Mouse (Mus musculus) liver, embryonic 11.5 days (tissue): ENCODE results near the gene Phf13. TPM values are rescaled to one million over a fixed set of nuclear protein-coding genes. Genes with fewer than 3 reads are reported as not detected.

Source experiments
- ATAC-seq: fragments of 200-750 bp; cut with Nextera tagmentation; replicated peaks from 2 replicates; pipeline ENCODE4 v1.8.0; 2017; ENCODE audit warnings: moderate number of reproducible peaks, mild to moderate bottlenecking, moderate TSS enrichment, moderate library complexity; ENCODE audit not compliant: low FRiP score
- DNase-seq: peaks from one replicate; pipeline ENCODE4 v3.0.0-alpha.2; 2017; ENCODE audit warnings: low spot score
- H3K27ac ChIP-seq: fragments of 300-500 bp; sonication (generic); 2 replicates; pipeline ENCODE4 v1.5.1; 2014; ENCODE audit warnings: mild to moderate bottlenecking, low read depth, low read length, control low read depth
- H3K27me3 ChIP-seq: fragments of 300-500 bp; sonication (generic); replicated peaks from 2 replicates; pipeline ENCODE4 v1.6.1; 2014; ENCODE audit warnings: low read length, mixed read lengths; ENCODE audit not compliant: control insufficient read depth, insufficient read depth
- H3K36me3 ChIP-seq: fragments of 300-500 bp; sonication (generic); 2 replicates; pipeline ENCODE4 v1.6.1; 2014; ENCODE audit warnings: mild to moderate bottlenecking, low read length, moderate library complexity, mixed read lengths; ENCODE audit not compliant: control insufficient read depth, insufficient read depth
- H3K4me1 ChIP-seq: fragments of 300-500 bp; sonication (generic); replicated peaks from 2 replicates; pipeline ENCODE4 v1.6.1; 2014; ENCODE audit warnings: low read length, mixed read lengths; ENCODE audit not compliant: control insufficient read depth, insufficient read depth
- H3K4me2 ChIP-seq: fragments of 300-500 bp; sonication (generic); 2 replicates; pipeline ENCODE4 v1.6.1; 2014; ENCODE audit warnings: mild to moderate bottlenecking, control low read depth, moderate library complexity
- H3K4me3 ChIP-seq: fragments of 300-500 bp; sonication (generic); 2 replicates; pipeline ENCODE4 v1.5.1; 2014; ENCODE audit warnings: low read depth, low read length, control low read depth
- H3K9ac ChIP-seq: fragments of 300-500 bp; sonication (generic); 2 replicates; pipeline ENCODE4 v1.6.1; 2014; ENCODE audit warnings: low read depth, low read length, control low read depth
- H3K9me3 ChIP-seq: fragments of 300-500 bp; sonication (generic); 2 replicates; pipeline ENCODE4 v1.6.1; 2016; ENCODE audit warnings: low read length, inconsistent platforms, mixed read lengths; ENCODE audit not compliant: control insufficient read depth
- WGBS: fragments of 180-500 bp; shearing (Covaris S2); extraction: QIAGEN DNeasy Blood & Tissue Kit; methylation state at CpG from one replicate; pipeline ENCODE4 v1.1.7; 2014; 5-methylcytosine and 5-hydroxymethylcytosine counted together
- polyA plus RNA-seq: library from polyadenylated mRNA; unstranded; fragments of >200 nt; fragmentation: Nextera tagmentation; extraction: Ambion mirVana; gene quantifications from 2 replicates; pipeline ENCODE4 v1.2.1, GENCODE M21; 2014

Gene Phf13
- polyA plus RNA-seq, 1 experiment from 2014 or later = 15.5 TPM

- Histone ChIP-seq H3K36me3 (peaks cover 51% of the 10 kb centered on the region), H3K4me3 (no peak overlapping the region), H3K4me1 (peaks cover 60% of the 10 kb centered on the region), H3K9me3 (no peaks in the 10 kb centered on the region), H3K9ac (peak overlapping the region; percentile 55), H3K27me3 (no peaks in the 10 kb centered on the region), H3K27ac (peak overlapping the region; percentile 91), H3K4me2 (peak overlapping the region; percentile 36)
- ATAC-seq = peak; percentile 81
- no peak for DNase-seq
- 56% methylated on average over 9 of the region's 9 CpGs for WGBS
These were observed 38.3 kb downstream of the Phf13 start for GRCm38 (mm10) chr4:151957584-151958315.

GRCm38 (mm10) chr4:151955791-151956190, 40.3 kb downstream of the Phf13 start:
- ATAC-seq (no peak), DNase-seq (no peak)
- Histone ChIP-seq H3K9ac (no peak overlapping the region), H3K9me3 (no peaks in the 10 kb centered on the region), H3K4me2 (no peak overlapping the region), H3K27ac (peak overlapping the region; percentile 91; the same call in 1 of the 2 replicates), H3K27me3 (no peaks in the 10 kb centered on the region), H3K4me3 (no peak overlapping the region), H3K36me3 (peaks cover 51% of the 10 kb centered on the region), H3K4me1 (peaks cover 46% of the 10 kb centered on the region)
- WGBS = 94% methylated on average over 1 of the region's 1 CpGs

- Histone ChIP-seq H3K9me3 (no peaks in the 10 kb centered on the region), H3K4me1 (peaks cover 27% of the 10 kb centered on the region), H3K27me3 (no peaks in the 10 kb centered on the region), H3K9ac (no peak overlapping the region), H3K27ac (peak overlapping the region; percentile 66; the same call in 1 of the 2 replicates), H3K36me3 (peaks cover 39% of the 10 kb centered on the region), H3K4me2 (no peak overlapping the region), H3K4me3 (no peak overlapping the region)
- 83% methylated on average over 6 of the region's 6 CpGs for WGBS
- no peak for DNase-seq
- no peak for ATAC-seq
These were observed 42.8 kb downstream of the Phf13 start for GRCm38 (mm10) chr4:151953209-151953608.

GRCm38 (mm10) chr4:151948497-151949471, 47.3 kb downstream of the Phf13 start:
- Histone ChIP-seq H3K27me3 (no peaks in the 10 kb centered on the region), H3K4me1 (peaks cover 11% of the 10 kb centered on the region), H3K4me3 (no peak overlapping the region), H3K4me2 (no peak overlapping the region), H3K36me3 (peaks cover 18% of the 10 kb centered on the region), H3K27ac (no peak overlapping the region), H3K9ac (no peak overlapping the region; the same call in 1 of the 2 replicates), H3K9me3 (no peaks in the 10 kb centered on the region)
- ATAC-seq (no peak; the same call in 1 of the 2 replicates), DNase-seq (no peak)
- 91% methylated on average over 14 of the region's 14 CpGs for WGBS

DNA sequence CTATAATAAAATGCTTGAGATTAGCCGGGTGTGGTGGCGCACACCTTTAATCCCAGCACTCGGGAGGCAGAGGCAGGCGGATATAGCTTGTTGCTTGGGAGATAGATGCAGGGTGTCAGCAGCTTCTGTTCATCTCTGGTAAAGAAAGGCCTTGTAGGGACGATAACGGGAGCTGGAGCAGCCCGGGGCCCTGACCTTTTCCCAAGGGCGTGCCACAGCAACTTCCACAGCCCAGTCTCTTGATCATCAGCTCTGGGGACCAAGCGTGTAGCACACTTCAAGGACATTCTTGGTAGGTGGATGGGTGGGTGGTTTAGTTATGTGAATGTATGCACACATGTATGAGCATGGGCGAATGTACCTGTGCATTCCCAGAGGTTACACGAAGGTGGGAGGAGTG, 49.8 kb downstream of the Phf13 start:
- peaks cover 12% of the 10 kb centered on the region for H3K4me1 ChIP-seq
- no peak overlapping the region for H3K9ac ChIP-seq
- DNase-seq (no peak), ATAC-seq (no peak)
- no peak overlapping the region for H3K4me3 ChIP-seq
- no peak overlapping the region for H3K4me2 ChIP-seq
- H3K27ac ChIP-seq = no peak overlapping the region
- H3K9me3 ChIP-seq = no peaks in the 10 kb centered on the region
- no peaks in the 10 kb centered on the region for H3K27me3 ChIP-seq
- WGBS = 85% methylated on average over 11 of the region's 11 CpGs
- H3K36me3 ChIP-seq = peaks cover 9% of the 10 kb centered on the region; the same call in 1 of the 2 replicates

Other genes with a start within 250 kb of the Phf13 start
- 72.5 and 93.9 TPM in 2 replicates for gene Camta1, start 134.4 kb downstream of the Phf13 start, polyA plus RNA-seq
- 101 and 102 TPM in 2 replicates for gene Dnajc11, start 62.6 kb downstream of the Phf13 start, polyA plus RNA-seq
- gene Thap3, start 7.3 kb downstream of the Phf13 start, polyA plus RNA-seq = 14.3 and 14.5 TPM in 2 replicates
- 9.1 and 9.4 TPM in 2 replicates for gene Klhl21, start 12.5 kb upstream of the Phf13 start, polyA plus RNA-seq
- gene Zbtb48, start 31.4 kb upstream of the Phf13 start, polyA plus RNA-seq = 17.0 and 17.8 TPM in 2 replicates
- 0.18 and 0.21 TPM in 2 replicates for gene Tas1r1, start 42.3 kb upstream of the Phf13 start, polyA plus RNA-seq
- gene Nol9, start 43.1 kb upstream of the Phf13 start, polyA plus RNA-seq = 53.3 and 59.4 TPM in 2 replicates
- 8.4 and 8.9 TPM in 2 replicates for gene Plekhg5, start 76.2 kb upstream of the Phf13 start, polyA plus RNA-seq
- gene Tnfrsf25, start 119.7 kb upstream of the Phf13 start, polyA plus RNA-seq = 0.90 and 1.3 TPM in 2 replicates
- gene Espn, start 156.1 kb upstream of the Phf13 start, polyA plus RNA-seq = 4.1 and 5.3 TPM in 2 replicates
- not detected in 2 replicates for gene Hes2, start 162.6 kb upstream of the Phf13 start, polyA plus RNA-seq
- 50.0 and 51.1 TPM in 2 replicates for gene Acot7, start 181.9 kb upstream of the Phf13 start, polyA plus RNA-seq